ENCODE assay signal across 8 mouse cellular contexts in genomic region chrX:12134541-12134940, GRCm38 (mm10). TPM values are rescaled to one million over a fixed set of nuclear protein-coding genes. Genes with fewer than 3 reads are reported as not detected.
DNase-seq lines count a peak whose midpoint lies in the region; ATAC-seq and TF ChIP-seq lines count a peak whose summit lies in the region.

No protein-coding gene starts in this region.

- H3K9me3 ChIP-seq in intestine, embryonic 15.5 days, result no peaks in the 10 kb centered on the region
- H3K9me3 ChIP-seq in neural tube, embryonic 12.5 days, result no peaks in the 10 kb centered on the region

- H3K4me2 ChIP-seq in intestine, embryonic 15.5 days (replicated peaks), result peak overlapping the region; percentile 86
- H3K4me2 ChIP-seq in neural tube, embryonic 12.5 days (replicated peaks), result peak overlapping the region; percentile 66

- H3K27me3 ChIP-seq in intestine, embryonic 15.5 days (replicated peaks), result peaks cover 55% of the 10 kb centered on the region
- H3K27me3 ChIP-seq in neural tube, embryonic 12.5 days (replicated peaks), result peaks cover 73% of the 10 kb centered on the region

- intact Hi-C loops in gastrocnemius, postnatal 36 days (cut with DNase I), result loop anchor here (5.0 to 10.0 kb wide), 2 partner anchors 47 to 500 kb away; no protein-coding TSS in a partner anchor

- no peaks in the 10 kb centered on the region for H3K36me3 ChIP-seq in intestine, embryonic 15.5 days
- no peaks in the 10 kb centered on the region for H3K36me3 ChIP-seq in neural tube, embryonic 12.5 days

- H3K9ac ChIP-seq in intestine, embryonic 15.5 days, result no peak overlapping the region
- no peak overlapping the region for H3K9ac ChIP-seq in neural tube, embryonic 12.5 days

- no peak overlapping the region for H3K4me3 ChIP-seq in intestine, embryonic 15.5 days (replicated peaks)
- H3K4me3 ChIP-seq in lung, adult 2 months (replicated peaks; ENCODE audit: extremely low read depth, low read depth, low read length), result peak overlapping the region; percentile 55
- H3K4me3 ChIP-seq in neural tube, embryonic 12.5 days, result peak overlapping the region; percentile 29; the same call in 1 of the 2 replicates

- TF ChIP-seq CTCF in lung, adult 2 months (IDR thresholded peaks at IDR 0.05; ENCODE audit: insufficient read depth, low read length), result no peak

- peaks cover 17% of the 10 kb centered on the region for H3K4me1 ChIP-seq in intestine, embryonic 15.5 days (replicated peaks)
- peaks cover 24% of the 10 kb centered on the region for H3K4me1 ChIP-seq in lung, adult 2 months (ENCODE audit: control insufficient read depth, insufficient read depth, low read length)
- peaks cover 57% of the 10 kb centered on the region for H3K4me1 ChIP-seq in neural tube, embryonic 12.5 days

- WGBS in intestine, embryonic 15.5 days, result 12% methylated on average over 19 of the region's 19 CpGs
- WGBS in lung, adult 2 months, result 7% methylated on average over 19 of the region's 19 CpGs
- WGBS in neural tube, embryonic 12.5 days, result 3% methylated on average over 19 of the region's 19 CpGs

- 0 out of 2 replicates have a peak, but pooled peaks have one; percentile 21 for ATAC-seq in intestine, embryonic 15.5 days
- 0 out of 2 replicates have a peak, but pooled peaks have one; percentile 14 for ATAC-seq in neural tube, embryonic 12.5 days (ENCODE audit: low FRiP score, low read depth)

- peak; percentile 37 for DNase-seq in ovary, adult 18-20 months (ENCODE audit: low spot score)
- DNase-seq in ovary, postnatal 10 days (ENCODE audit: low spot score), result no peak
- DNase-seq in cerebellum, adult 9-11 months, result peak; percentile 50
- peak; percentile 58 to 68 for DNase-seq in gastrocnemius, postnatal 36 days
- peak; percentile 64 for DNase-seq in lung, adult 2 months
- no peak for DNase-seq in yolk sac, embryonic 10.5 days (ENCODE audit: low spot score)

- H3K27ac ChIP-seq in intestine, embryonic 15.5 days, result no peak overlapping the region
- no peak overlapping the region; the same call in 1 of the 2 replicates for H3K27ac ChIP-seq in neural tube, embryonic 12.5 days

- no peak for TF ChIP-seq POLR2A in lung, adult 2 months (IDR thresholded peaks at IDR 0.05; ENCODE audit: borderline replicate concordance, extremely low read depth, low read depth, low read length)

RNA-seq across cellular contexts. Expression of gene Bcor, which starts 25.6 kb away (rescaled TPM):
- total RNA-seq in gastrocnemius, postnatal 36 days (2021), result 10 to 100 TPM; 10.4 to 14.4 TPM
- polyA plus RNA-seq in intestine, embryonic 15.5 days (2015; fragmentation: Nextera tagmentation; extraction: Ambion mirVana), result 12.4 and 13.7 TPM in 2 replicates
- 12.7 and 15.8 TPM in 2 replicates for polyA plus RNA-seq in lung, adult 2 months (2012; rRNA removed)
- 23.0 and 23.2 TPM in 2 replicates for polyA plus RNA-seq in neural tube, embryonic 12.5 days (2016; fragmentation: Nextera tagmentation; extraction: Ambion mirVana)

Comparison
In these comparisons a context has a peak if more than half of its experiments do, and no peak if none do; other contexts are left out.
1. DNase-seq: peak in ovary, adult 18-20 months (single experiment), cerebellum, adult 9-11 months (single experiment), gastrocnemius, postnatal 36 days (2 of 2) and lung, adult 2 months (single experiment); none in ovary, postnatal 10 days (single experiment) and yolk sac, embryonic 10.5 days (single experiment).